Mouse (Mus musculus) hindbrain, embryonic 11.5 days (tissue): ENCODE data around the gene Mgat5. TPM values are rescaled to one million over a fixed set of nuclear protein-coding genes. Genes with fewer than 3 reads are reported as not detected.

Experiments used
- ATAC-seq: fragments of 200-750 bp; cut with Nextera tagmentation; 2 replicates; pipeline ENCODE4 v1.8.0; 2017; ENCODE audit warnings: mild to moderate bottlenecking, moderate TSS enrichment, moderate library complexity; ENCODE audit not compliant: low FRiP score
- DNase-seq: peaks from one replicate; pipeline ENCODE4 v3.0.0-alpha.2; 2015; ENCODE audit warnings: low spot score
- H3K27ac ChIP-seq: fragments of 300-500 bp; sonication (generic); 2 replicates; pipeline ENCODE4 v1.5.1; 2014; ENCODE audit warnings: mild to moderate bottlenecking, low read depth, low read length
- H3K27me3 ChIP-seq: fragments of 300-500 bp; sonication (generic); 2 replicates; pipeline ENCODE4 v1.6.1; 2014; ENCODE audit warnings: mild to moderate bottlenecking, low read length, moderate library complexity, mixed read lengths; ENCODE audit not compliant: control insufficient read depth, insufficient read depth
- H3K36me3 ChIP-seq: fragments of 300-500 bp; sonication (generic); 2 replicates; pipeline ENCODE4 v1.6.1; 2014; ENCODE audit warnings: mild to moderate bottlenecking, low read length, moderate library complexity, mixed read lengths; ENCODE audit not compliant: control insufficient read depth, insufficient read depth
- H3K4me1 ChIP-seq: fragments of 300-500 bp; sonication (generic); replicated peaks from 2 replicates; pipeline ENCODE4 v1.6.1; 2014; ENCODE audit warnings: low read length, mixed read lengths; ENCODE audit not compliant: control insufficient read depth, insufficient read depth
- H3K4me2 ChIP-seq: fragments of 300-500 bp; sonication (generic); replicated peaks from 2 replicates; pipeline ENCODE4 v1.6.1; 2014; ENCODE audit warnings: mild to moderate bottlenecking, low read depth, low read length
- H3K4me3 ChIP-seq: fragments of 300-500 bp; sonication (generic); 2 replicates; pipeline ENCODE4 v1.5.1; 2014; ENCODE audit warnings: low read depth, low read length
- H3K9ac ChIP-seq: fragments of 300-500 bp; sonication (generic); 2 replicates; pipeline ENCODE4 v1.6.1; 2014; ENCODE audit warnings: low read depth, low read length
- H3K9me3 ChIP-seq: fragments of 300-500 bp; sonication (generic); 2 replicates; pipeline ENCODE4 v1.6.1; 2016; ENCODE audit warnings: low read length; ENCODE audit not compliant: control insufficient read depth
- WGBS: fragments of 180-500 bp; shearing (Covaris S2); extraction: QIAGEN DNeasy Blood & Tissue Kit; methylation state at CpG from one replicate; pipeline ENCODE4 v1.1.7; 2014; 5-methylcytosine and 5-hydroxymethylcytosine counted together
- polyA plus RNA-seq: library from polyadenylated mRNA; unstranded; fragments of >200 nt; fragmentation: Nextera tagmentation; extraction: Ambion mirVana; gene quantifications from 2 replicates; pipeline ENCODE4 v1.2.1, GENCODE M21; 2014

Mgat5 gene
- polyA plus RNA-seq, 1 experiment from 2014 or later, result 11.5 TPM

GRCm38 (mm10) chr1:127373559-127373958 lies 168.7 kb downstream of the Mgat5 start:
- H3K27ac ChIP-seq, result 0 out of 2 replicates have a peak overlapping the region, but pooled peaks have one; percentile 12
- no peaks in the 10 kb centered on the region for H3K4me1 ChIP-seq
- DNase-seq, result no peak
- H3K9ac ChIP-seq, result no peak overlapping the region
- H3K27me3 ChIP-seq, result no peaks in the 10 kb centered on the region
- peak; percentile 23; the same call in 1 of the 2 replicates for ATAC-seq
- H3K4me2 ChIP-seq, result no peak overlapping the region
- H3K9me3 ChIP-seq, result no peaks in the 10 kb centered on the region
- H3K4me3 ChIP-seq, result no peak overlapping the region
- WGBS, result 71% methylated on average over 5 of the region's 5 CpGs
- H3K36me3 ChIP-seq, result no peaks in the 10 kb centered on the region

GRCm38 (mm10) chr1:127374157-127374556 lies 169.3 kb downstream of the Mgat5 start:
- Histone ChIP-seq H3K4me3 (no peak overlapping the region), H3K36me3 (no peaks in the 10 kb centered on the region), H3K27ac (0 out of 2 replicates have a peak overlapping the region, but pooled peaks have one; percentile 12), H3K27me3 (no peaks in the 10 kb centered on the region), H3K9ac (no peak overlapping the region), H3K9me3 (no peaks in the 10 kb centered on the region), H3K4me2 (no peak overlapping the region), H3K4me1 (no peaks in the 10 kb centered on the region; the same call in 1 of the 2 replicates)
- ATAC-seq (no peak), DNase-seq (no peak)
- 86% methylated on average over 3 of the region's 3 CpGs for WGBS

- 43% methylated on average over 4 of the region's 4 CpGs for WGBS
- DNase-seq, result no peak
Measured at GRCm38 (mm10) chr1:127380140-127380539, 175.3 kb downstream of the Mgat5 start.

GRCm38 (mm10) chr1:127380749-127381501 lies 176.1 kb downstream of the Mgat5 start:
- Histone ChIP-seq H3K27ac (no peak overlapping the region), H3K9ac (no peak overlapping the region)
- no peak for ATAC-seq

More at GRCm38 (mm10) chr1:127380140-127380539, 175.3 kb downstream of the Mgat5 start:
- Histone ChIP-seq H3K36me3 (no peaks in the 10 kb centered on the region), H3K9me3 (no peaks in the 10 kb centered on the region), H3K4me2 (no peak overlapping the region), H3K9ac (no peak overlapping the region), H3K4me1 (no peaks in the 10 kb centered on the region; the same call in 1 of the 2 replicates), H3K27ac (no peak overlapping the region), H3K4me3 (no peak overlapping the region), H3K27me3 (no peaks in the 10 kb centered on the region)
- ATAC-seq, result no peak

DNA sequence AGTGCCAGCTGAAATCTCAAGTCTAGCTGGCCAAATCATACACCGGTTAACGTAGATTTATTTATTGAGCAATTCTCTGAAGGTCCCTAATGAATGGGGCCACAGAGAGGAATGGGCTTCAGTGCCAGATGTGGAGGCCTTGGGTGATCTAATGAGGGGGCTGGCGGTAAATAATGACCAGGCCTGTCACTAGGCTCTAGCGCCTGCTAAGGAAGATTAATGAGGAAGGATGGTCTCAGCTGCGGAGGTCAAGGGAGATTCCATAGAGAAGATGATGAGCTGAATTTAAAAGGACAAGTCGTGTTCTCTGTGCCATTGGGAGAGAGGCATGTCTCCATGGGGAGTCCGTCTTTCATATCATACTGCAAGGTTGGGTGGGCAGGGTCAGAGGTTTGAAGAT lies 178.3 kb downstream of the Mgat5 start:
- Histone ChIP-seq H3K9me3 (no peaks in the 10 kb centered on the region), H3K9ac (no peak overlapping the region), H3K4me1 (no peaks in the 10 kb centered on the region; the same call in 1 of the 2 replicates), H3K36me3 (no peaks in the 10 kb centered on the region), H3K4me2 (no peak overlapping the region), H3K27me3 (no peaks in the 10 kb centered on the region), H3K4me3 (no peak overlapping the region), H3K27ac (no peak overlapping the region)
- DNase-seq, result peak; percentile 67
- 56% methylated on average over 7 of the region's 7 CpGs for WGBS
- peak; percentile 82 for ATAC-seq

More at GRCm38 (mm10) chr1:127380749-127381501, 176.1 kb downstream of the Mgat5 start:
- no peak for DNase-seq
- WGBS, result 70% methylated on average over 13 of the region's 13 CpGs
- no peak overlapping the region for H3K4me2 ChIP-seq
- no peaks in the 10 kb centered on the region for H3K9me3 ChIP-seq
- H3K36me3 ChIP-seq, result no peaks in the 10 kb centered on the region
- no peaks in the 10 kb centered on the region for H3K27me3 ChIP-seq
- H3K4me3 ChIP-seq, result no peak overlapping the region
- no peaks in the 10 kb centered on the region; the same call in 1 of the 2 replicates for H3K4me1 ChIP-seq

DNA sequence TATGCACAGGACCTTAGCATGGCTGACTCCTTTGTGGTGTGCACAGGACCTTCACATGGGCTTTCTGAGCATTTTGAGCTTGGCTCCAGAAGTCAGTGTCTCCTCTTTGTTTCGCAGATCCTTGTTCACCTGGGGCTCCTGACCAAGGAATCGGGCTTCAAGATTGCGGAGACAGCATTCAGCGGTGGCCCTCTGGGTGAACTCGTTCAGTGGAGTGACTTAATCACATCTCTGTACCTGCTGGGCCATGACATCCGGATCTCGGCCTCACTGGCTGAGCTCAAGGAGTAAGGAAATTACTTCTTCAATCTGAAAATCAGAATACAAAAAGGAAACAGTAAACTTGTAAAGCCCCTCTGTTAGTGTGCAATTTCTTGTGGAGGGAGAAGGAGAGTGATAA lies 182.4 kb downstream of the Mgat5 start:
- WGBS, result 80% methylated on average over 7 of the region's 7 CpGs
- DNase-seq, result no peak
- ATAC-seq, result no peak
- no peaks in the 10 kb centered on the region for H3K9me3 ChIP-seq
- no peak overlapping the region for H3K4me3 ChIP-seq
- no peaks in the 10 kb centered on the region for H3K36me3 ChIP-seq
- no peak overlapping the region for H3K4me2 ChIP-seq
- no peaks in the 10 kb centered on the region for H3K27me3 ChIP-seq
- H3K9ac ChIP-seq, result no peak overlapping the region
- H3K4me1 ChIP-seq, result no peaks in the 10 kb centered on the region
- no peak overlapping the region for H3K27ac ChIP-seq

- no peaks in the 10 kb centered on the region for H3K9me3 ChIP-seq
- H3K27ac ChIP-seq, result no peak overlapping the region
- 88% methylated on average over 9 of the region's 9 CpGs for WGBS
- no peak for DNase-seq
- H3K4me2 ChIP-seq, result no peak overlapping the region
- no peak overlapping the region for H3K9ac ChIP-seq
- no peaks in the 10 kb centered on the region for H3K36me3 ChIP-seq
- ATAC-seq, result no peak
- no peak overlapping the region for H3K4me3 ChIP-seq
- no peaks in the 10 kb centered on the region for H3K27me3 ChIP-seq
- H3K4me1 ChIP-seq, result no peaks in the 10 kb centered on the region
Measured at GRCm38 (mm10) chr1:127387661-127388060, 182.8 kb downstream of the Mgat5 start.

DNA sequence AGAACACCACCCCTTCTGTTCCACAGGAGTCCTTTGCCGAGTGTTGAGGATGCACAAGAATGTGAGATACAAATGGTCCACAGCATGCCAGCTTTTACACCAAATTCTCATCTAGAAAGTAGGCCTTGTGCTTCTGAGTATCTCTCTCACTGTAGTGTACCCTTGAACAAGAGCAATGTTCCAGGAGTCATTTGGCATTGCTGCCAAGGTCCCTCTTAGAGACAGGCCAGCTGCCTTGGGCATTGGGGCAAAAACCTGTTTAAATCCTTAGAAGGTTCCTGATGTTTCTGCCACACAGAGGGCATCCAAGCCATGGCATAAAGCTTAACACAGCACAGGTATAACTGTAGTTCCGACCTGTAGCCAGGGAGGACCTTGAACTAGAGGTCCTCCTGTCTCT lies 189.9 kb downstream of the Mgat5 start:
- Histone ChIP-seq H3K9ac (no peak overlapping the region), H3K4me1 (no peaks in the 10 kb centered on the region), H3K27ac (no peak overlapping the region), H3K9me3 (no peaks in the 10 kb centered on the region), H3K27me3 (no peaks in the 10 kb centered on the region), H3K4me2 (no peak overlapping the region), H3K4me3 (no peak overlapping the region), H3K36me3 (no peaks in the 10 kb centered on the region)
- no peak for DNase-seq
- ATAC-seq, result no peak
- WGBS, result 98% methylated on average over 2 of the region's 2 CpGs

- H3K36me3 ChIP-seq, result no peaks in the 10 kb centered on the region
- H3K9me3 ChIP-seq, result no peaks in the 10 kb centered on the region
- no peak for DNase-seq
- H3K9ac ChIP-seq, result no peak overlapping the region
- H3K27me3 ChIP-seq, result no peaks in the 10 kb centered on the region
- no peak overlapping the region for H3K4me3 ChIP-seq
- no peaks in the 10 kb centered on the region for H3K4me1 ChIP-seq
- H3K27ac ChIP-seq, result no peak overlapping the region
- 90% methylated on average over 5 of the region's 5 CpGs for WGBS
- no peak overlapping the region for H3K4me2 ChIP-seq
- no peak for ATAC-seq
Measured at GRCm38 (mm10) chr1:127395724-127396123, 190.9 kb downstream of the Mgat5 start.
